Mouse (Mus musculus) kidney, postnatal 0 days (tissue): ENCODE measurements at regions not wholly inside any gene's neighbourhood (a gene's known extent, or its start where the extent isn't known, plus 50 kb on each side); places are given as distances from the start of the nearest gene placed in this dataset.

Experiments used
- ATAC-seq: fragments of 200-750 bp; cut with Nextera tagmentation; replicated peaks from 2 replicates; pipeline ENCODE4 v1.8.0; 2017; ENCODE audit warnings: low read depth, moderate number of reproducible peaks, moderate TSS enrichment, moderate library complexity; ENCODE audit not compliant: low FRiP score
- DNase-seq: peaks from one replicate; pipeline ENCODE4 v3.0.0-alpha.2; 2016; ENCODE audit warnings: low spot score
- H3K27ac ChIP-seq: fragments of 300-500 bp; sonication (generic); 2 replicates; pipeline ENCODE4 v1.5.1; 2014; ENCODE audit warnings: mild to moderate bottlenecking
- H3K27me3 ChIP-seq: fragments of 300-500 bp; sonication (generic); 2 replicates; pipeline ENCODE4 v1.6.1; 2014; ENCODE audit warnings: low read length, mixed read lengths; ENCODE audit not compliant: insufficient read depth
- H3K36me3 ChIP-seq: fragments of 300-500 bp; sonication (generic); 2 replicates; pipeline ENCODE4 v1.6.1; 2014; ENCODE audit warnings: low read length, mixed read lengths; ENCODE audit not compliant: insufficient read depth
- H3K4me1 ChIP-seq: fragments of 300-500 bp; sonication (generic); replicated peaks from 2 replicates; pipeline ENCODE4 v1.6.1; 2014; ENCODE audit warnings: antibody characterized with exemption, low read length, mixed read lengths; ENCODE audit not compliant: insufficient read depth
- H3K4me2 ChIP-seq: fragments of 300-500 bp; sonication (generic); 2 replicates; pipeline ENCODE4 v1.6.1; 2014; ENCODE audit warnings: mild to moderate bottlenecking, low read length, moderate library complexity, mixed read lengths
- H3K4me3 ChIP-seq: fragments of 300-500 bp; sonication (generic); replicated peaks from 2 replicates; pipeline ENCODE4 v1.5.1; 2014; ENCODE audit warnings: low read depth, low read length
- H3K9ac ChIP-seq: fragments of 300-500 bp; sonication (generic); 2 replicates; pipeline ENCODE4 v1.6.1; 2014; ENCODE audit warnings: low read depth, low read length
- H3K9me3 ChIP-seq: fragments of 300-500 bp; sonication (generic); replicated peaks from 2 replicates; pipeline ENCODE4 v1.6.1; 2016; ENCODE audit warnings: low read length, inconsistent platforms, mixed read lengths
- CTCF ChIP-seq: IDR thresholded peaks from 2 replicates; pipeline ENCODE4 v1.5.1; 2016; ENCODE audit warnings: antibody characterized with exemption, low read depth, mild to moderate bottlenecking, moderate library complexity
- WGBS: fragments of 180-500 bp; shearing (Covaris S2); extraction: QIAGEN DNeasy Blood & Tissue Kit; methylation state at CpG from one replicate; pipeline ENCODE4 v1.1.7; 2014; 5-methylcytosine and 5-hydroxymethylcytosine counted together

DNA sequence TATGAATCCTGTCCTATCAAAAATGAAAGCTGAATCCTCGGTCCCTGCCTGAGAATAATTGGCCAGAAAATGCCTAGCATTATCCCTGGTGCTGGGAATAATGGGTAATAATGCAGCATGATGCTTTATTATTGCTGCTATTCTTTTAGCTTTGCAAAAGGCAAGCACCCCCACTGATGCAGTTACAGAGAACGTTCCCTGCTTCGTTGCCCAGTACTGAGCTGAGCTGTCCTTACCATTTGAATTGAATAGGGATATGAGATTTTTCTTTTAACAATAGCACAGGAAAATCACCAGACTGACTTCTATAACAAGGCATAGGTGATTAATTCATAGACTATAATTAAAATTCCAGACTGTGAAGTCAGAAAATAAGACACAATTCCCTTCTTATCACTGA, 566.5 kb downstream of the Htr1a start:
- no peaks in the 10 kb centered on the region for H3K9me3 ChIP-seq
- H3K36me3 ChIP-seq, result no peaks in the 10 kb centered on the region
- H3K4me3 ChIP-seq, result no peak overlapping the region
- H3K27me3 ChIP-seq, result no peaks in the 10 kb centered on the region
- ATAC-seq (no peak), DNase-seq (no peak)
- WGBS, result 83% methylated on average over 3 of the region's 3 CpGs
- no peak for TF ChIP-seq CTCF
- no peaks in the 10 kb centered on the region for H3K4me1 ChIP-seq
- H3K9ac ChIP-seq, result no peak overlapping the region
- no peak overlapping the region for H3K4me2 ChIP-seq
- H3K27ac ChIP-seq, result no peak overlapping the region

GRCm38 (mm10) chr13:106027913-106028312, 584.5 kb downstream of the Htr1a start:
- no peaks in the 10 kb centered on the region for H3K4me1 ChIP-seq
- H3K9me3 ChIP-seq, result no peaks in the 10 kb centered on the region
- no peak overlapping the region for H3K4me3 ChIP-seq
- no peak overlapping the region for H3K27ac ChIP-seq
- no peak overlapping the region for H3K4me2 ChIP-seq
- WGBS, result 23% methylated on average over 2 of the region's 2 CpGs
- TF ChIP-seq CTCF, result no peak
- H3K27me3 ChIP-seq, result no peaks in the 10 kb centered on the region
- no peaks in the 10 kb centered on the region for H3K36me3 ChIP-seq
- H3K9ac ChIP-seq, result no peak overlapping the region
- DNase-seq, result peak; percentile 12
- no peak for ATAC-seq
